Mouse (Mus musculus): Measurements from ENCODE around the gene Wdr90. TPM values are rescaled to one million over a fixed set of nuclear protein-coding genes. Genes with fewer than 3 reads are reported as not detected.
A peak's percentile ranks its signal among the peaks of the same experiment; 100 is the strongest.

The Wdr90 gene
- polyA plus RNA-seq, 1 experiment from 2014 or later: 14.0 TPM

- 71% methylated on average over 4 of the region's 4 CpGs for WGBS
- Histone ChIP-seq H3K27ac (no peak overlapping the region), H3K9ac (no peak overlapping the region), H3K27me3 (replicated peaks) (peaks cover 26% of the 10 kb centered on the region), H3K36me3 (no peaks in the 10 kb centered on the region), H3K4me3 (replicated peaks) (no peak overlapping the region), H3K9me3 (no peaks in the 10 kb centered on the region; the same call in 1 of the 2 replicates), H3K4me2 (replicated peaks) (no peak overlapping the region), H3K4me1 (replicated peaks) (peaks cover 10% of the 10 kb centered on the region)
- ATAC-seq: peak; percentile 42; the same call in 1 of the 2 replicates
These were observed 54.8 kb downstream of the Wdr90 start for GRCm38 (mm10) chr17:25806507-25806906.

GRCm38 (mm10) chr17:25802825-25803517 is 58.3 kb downstream of the Wdr90 start:
- Histone ChIP-seq H3K27ac (no peak overlapping the region), H3K4me1 (replicated peaks) (no peaks in the 10 kb centered on the region), H3K9me3 (no peaks in the 10 kb centered on the region), H3K4me3 (replicated peaks) (no peak overlapping the region), H3K27me3 (replicated peaks) (peaks cover 7% of the 10 kb centered on the region; the same call in 1 of the 2 replicates), H3K9ac (no peak overlapping the region), H3K4me2 (replicated peaks) (no peak overlapping the region), H3K36me3 (no peaks in the 10 kb centered on the region)
- ATAC-seq: peak; percentile 73
- 12% methylated on average over 10 of the region's 10 CpGs for WGBS

- Histone ChIP-seq H3K4me3 (replicated peaks) (no peak overlapping the region), H3K27ac (no peak overlapping the region), H3K9ac (no peak overlapping the region), H3K27me3 (replicated peaks) (peaks cover 5% of the 10 kb centered on the region; the same call in 1 of the 2 replicates), H3K9me3 (no peaks in the 10 kb centered on the region), H3K4me1 (replicated peaks) (peaks cover 10% of the 10 kb centered on the region), H3K36me3 (no peaks in the 10 kb centered on the region), H3K4me2 (replicated peaks) (no peak overlapping the region)
- no peak for ATAC-seq
- WGBS: 6% methylated on average over 6 of the region's 6 CpGs
These were observed 60.3 kb downstream of the Wdr90 start for GRCm38 (mm10) chr17:25801029-25801428.

GRCm38 (mm10) chr17:25796951-25797369 is 64.3 kb downstream of the Wdr90 start, which contains the start of gene Metrn:
Gene Metrn (minus strand): TSS chr17:25797136.
- Histone ChIP-seq H3K36me3 (no peaks in the 10 kb centered on the region; the same call in 1 of the 2 replicates), H3K27me3 (replicated peaks) (0 out of 2 replicates have a peak, but pooled peaks cover 5% of the 10 kb centered on the region), H3K27ac (peak within 1 kb of the TSS; percentile 56), H3K4me2 (replicated peaks) (peak within 1 kb of the TSS; percentile 96), H3K9me3 (no peaks in the 10 kb centered on the region), H3K4me3 (replicated peaks) (peak within 1 kb of the TSS; percentile 91), H3K4me1 (replicated peaks) (peaks cover 37% of the 10 kb centered on the region), H3K9ac (peak within 1 kb of the TSS; percentile 78)
- ATAC-seq: peak; percentile 88
- under 1% methylated on average over 35 of the region's 35 CpGs for WGBS

GRCm38 (mm10) chr17:25796211-25796771 is 65.0 kb downstream of the Wdr90 start:
- WGBS: 3% methylated on average over 37 of the region's 37 CpGs
- H3K27ac ChIP-seq: peak overlapping the region; percentile 27; the same call in 1 of the 2 replicates
- H3K4me2 ChIP-seq (replicated peaks): peak overlapping the region; percentile 96
- peak; percentile 6; the same call in 1 of the 2 replicates for ATAC-seq
- peak overlapping the region; percentile 91 for H3K4me3 ChIP-seq (replicated peaks)
- H3K27me3 ChIP-seq (replicated peaks): 0 out of 2 replicates have a peak, but pooled peaks cover 2% of the 10 kb centered on the region
- H3K36me3 ChIP-seq: no peaks in the 10 kb centered on the region; the same call in 1 of the 2 replicates
- H3K9me3 ChIP-seq: no peaks in the 10 kb centered on the region
- peaks cover 40% of the 10 kb centered on the region for H3K4me1 ChIP-seq (replicated peaks)
- H3K9ac ChIP-seq: peak overlapping the region; percentile 78

GRCm38 (mm10) chr17:25795609-25796092 is 65.7 kb downstream of the Wdr90 start, which contains the start of gene AC134908.4:
Gene AC134908.4 (minus strand): TSS chr17:25795659.
- H3K4me2 ChIP-seq (replicated peaks): peak within 1 kb of the TSS; percentile 96
- H3K4me1 ChIP-seq (replicated peaks): peaks cover 45% of the 10 kb centered on the region
- H3K9ac ChIP-seq: peak within 1 kb of the TSS; percentile 78
- peak within 1 kb of the TSS; percentile 91 for H3K4me3 ChIP-seq (replicated peaks)
- H3K36me3 ChIP-seq: no peaks in the 10 kb centered on the region; the same call in 1 of the 2 replicates
- ATAC-seq: no peak
- H3K27ac ChIP-seq: peak within 1 kb of the TSS; percentile 27; the same call in 1 of the 2 replicates
- H3K9me3 ChIP-seq: no peaks in the 10 kb centered on the region
- no peaks in the 10 kb centered on the region for H3K27me3 ChIP-seq (replicated peaks)
- WGBS: 38% methylated on average over 6 of the region's 6 CpGs

- no peak for ATAC-seq
- H3K9ac ChIP-seq: 0 out of 2 replicates have a peak overlapping the region, but pooled peaks have one; percentile 78
- H3K4me2 ChIP-seq (replicated peaks): peak overlapping the region; percentile 96
- H3K36me3 ChIP-seq: no peaks in the 10 kb centered on the region; the same call in 1 of the 2 replicates
- H3K4me1 ChIP-seq (replicated peaks): peaks cover 47% of the 10 kb centered on the region
- H3K9me3 ChIP-seq: no peaks in the 10 kb centered on the region
- H3K4me3 ChIP-seq (replicated peaks): no peak overlapping the region
- H3K27me3 ChIP-seq (replicated peaks): no peaks in the 10 kb centered on the region
- 83% methylated on average over 17 of the region's 17 CpGs for WGBS
- H3K27ac ChIP-seq: no peak overlapping the region
These were observed 66.3 kb downstream of the Wdr90 start for GRCm38 (mm10) chr17:25794998-25795397.

Other genes starting within 250 kb of the Wdr90 start
- gene Gng13, start 144.3 kb downstream of the Wdr90 start, polyA plus RNA-seq (2015; fragmentation: Nextera tagmentation; extraction: Ambion mirVana): 2.6 and 2.9 TPM in 2 replicates
- gene Chtf18, start 134.1 kb downstream of the Wdr90 start, polyA plus RNA-seq (2015; fragmentation: Nextera tagmentation; extraction: Ambion mirVana): 23.5 and 26.8 TPM in 2 replicates
- 16.4 and 17.0 TPM in 2 replicates for gene Rpusd1, start 133.8 kb downstream of the Wdr90 start, polyA plus RNA-seq (2015; fragmentation: Nextera tagmentation; extraction: Ambion mirVana)
- 0.06 TPM in 1 of 2 replicates, not detected in the other for gene Mslnl, start 125.5 kb downstream of the Wdr90 start, polyA plus RNA-seq (2015; fragmentation: Nextera tagmentation; extraction: Ambion mirVana)
- 21.6 and 22.1 TPM in 2 replicates for gene Msln, start 107.1 kb downstream of the Wdr90 start, polyA plus RNA-seq (2015; fragmentation: Nextera tagmentation; extraction: Ambion mirVana)
- gene Narfl, start 87.7 kb downstream of the Wdr90 start, polyA plus RNA-seq (2015; fragmentation: Nextera tagmentation; extraction: Ambion mirVana): 29.0 and 31.5 TPM in 2 replicates
- gene Haghl, start 75.8 kb downstream of the Wdr90 start, polyA plus RNA-seq (2015; fragmentation: Nextera tagmentation; extraction: Ambion mirVana): 37.9 and 41.5 TPM in 2 replicates
- gene Ccdc78, start 74.9 kb downstream of the Wdr90 start, polyA plus RNA-seq (2015; fragmentation: Nextera tagmentation; extraction: Ambion mirVana): 0.15 and 0.40 TPM in 2 replicates
- gene Fam173a, start 68.6 kb downstream of the Wdr90 start, polyA plus RNA-seq (2015; fragmentation: Nextera tagmentation; extraction: Ambion mirVana): 82.5 and 101 TPM in 2 replicates
- gene AC134908.4, start 65.8 kb downstream of the Wdr90 start, polyA plus RNA-seq (2015; fragmentation: Nextera tagmentation; extraction: Ambion mirVana): not detected in 2 replicates
- gene Metrn, start 64.4 kb downstream of the Wdr90 start, polyA plus RNA-seq (2015; fragmentation: Nextera tagmentation; extraction: Ambion mirVana): 41.9 and 45.6 TPM in 2 replicates
- 3.1 and 4.1 TPM in 2 replicates for gene Fbxl16, start 52.4 kb downstream of the Wdr90 start, polyA plus RNA-seq (2015; fragmentation: Nextera tagmentation; extraction: Ambion mirVana)
- gene Wdr24, start 37.9 kb downstream of the Wdr90 start, polyA plus RNA-seq (2015; fragmentation: Nextera tagmentation; extraction: Ambion mirVana): 25.4 and 27.7 TPM in 2 replicates
- gene Jmjd8, start 32.6 kb downstream of the Wdr90 start, polyA plus RNA-seq (2015; fragmentation: Nextera tagmentation; extraction: Ambion mirVana): 45.1 and 49.4 TPM in 2 replicates
- 297 and 322 TPM in 2 replicates for gene Stub1, start 28.1 kb downstream of the Wdr90 start, polyA plus RNA-seq (2015; fragmentation: Nextera tagmentation; extraction: Ambion mirVana)
- 1.8 and 1.9 TPM in 2 replicates for gene Rhbdl1, start 24.2 kb downstream of the Wdr90 start, polyA plus RNA-seq (2015; fragmentation: Nextera tagmentation; extraction: Ambion mirVana)
- 1.1 and 2.4 TPM in 2 replicates for gene Gm20683, start 19.7 kb downstream of the Wdr90 start, polyA plus RNA-seq (2015; fragmentation: Nextera tagmentation; extraction: Ambion mirVana)
- 19.2 and 22.1 TPM in 2 replicates for gene Rhot2, start 16.6 kb downstream of the Wdr90 start, polyA plus RNA-seq (2015; fragmentation: Nextera tagmentation; extraction: Ambion mirVana)
- gene Mcrip2, start 7.3 kb upstream of the Wdr90 start, polyA plus RNA-seq (2015; fragmentation: Nextera tagmentation; extraction: Ambion mirVana): 73.0 and 77.0 TPM in 2 replicates
- gene Mettl26, start 13.6 kb upstream of the Wdr90 start, polyA plus RNA-seq (2015; fragmentation: Nextera tagmentation; extraction: Ambion mirVana): 53.5 and 67.8 TPM in 2 replicates
- gene Wfikkn1, start 19.4 kb upstream of the Wdr90 start, polyA plus RNA-seq (2015; fragmentation: Nextera tagmentation; extraction: Ambion mirVana): 0.29 and 0.36 TPM in 2 replicates
- 21.4 and 24.9 TPM in 2 replicates for gene Rab40c, start 58.2 kb upstream of the Wdr90 start, polyA plus RNA-seq (2015; fragmentation: Nextera tagmentation; extraction: Ambion mirVana)
- 52.1 and 56.4 TPM in 2 replicates for gene Pigq, start 83.4 kb upstream of the Wdr90 start, polyA plus RNA-seq (2015; fragmentation: Nextera tagmentation; extraction: Ambion mirVana)
- 0.10 and 0.46 TPM in 2 replicates for gene Nhlrc4, start 83.5 kb upstream of the Wdr90 start, polyA plus RNA-seq (2015; fragmentation: Nextera tagmentation; extraction: Ambion mirVana)
- gene A930017K11Rik, start 91.1 kb upstream of the Wdr90 start, polyA plus RNA-seq (2015; fragmentation: Nextera tagmentation; extraction: Ambion mirVana): 0.20 and 0.28 TPM in 2 replicates
- 18.5 and 25.1 TPM in 2 replicates for gene Capn15, start 124.3 kb upstream of the Wdr90 start, polyA plus RNA-seq (2015; fragmentation: Nextera tagmentation; extraction: Ambion mirVana)
- 12.4 and 13.6 TPM in 2 replicates for gene Rab11fip3, start 208.1 kb upstream of the Wdr90 start, polyA plus RNA-seq (2015; fragmentation: Nextera tagmentation; extraction: Ambion mirVana)
- 39.4 and 42.7 TPM in 2 replicates for gene Decr2, start 228.8 kb upstream of the Wdr90 start, polyA plus RNA-seq (2015; fragmentation: Nextera tagmentation; extraction: Ambion mirVana)
- gene Nme4, start 234.1 kb upstream of the Wdr90 start, polyA plus RNA-seq (2015; fragmentation: Nextera tagmentation; extraction: Ambion mirVana): 96.7 and 107 TPM in 2 replicates